Mouse (Mus musculus) embryo, embryonic 10 days (tissue): ENCODE measurements around the gene Itgb7.

Source experiments
- DNase-seq: peaks from one replicate; pipeline ENCODE4 v3.0.0-alpha.2; 2015; ENCODE audit warnings: low spot score

Itgb7 gene

DNA sequence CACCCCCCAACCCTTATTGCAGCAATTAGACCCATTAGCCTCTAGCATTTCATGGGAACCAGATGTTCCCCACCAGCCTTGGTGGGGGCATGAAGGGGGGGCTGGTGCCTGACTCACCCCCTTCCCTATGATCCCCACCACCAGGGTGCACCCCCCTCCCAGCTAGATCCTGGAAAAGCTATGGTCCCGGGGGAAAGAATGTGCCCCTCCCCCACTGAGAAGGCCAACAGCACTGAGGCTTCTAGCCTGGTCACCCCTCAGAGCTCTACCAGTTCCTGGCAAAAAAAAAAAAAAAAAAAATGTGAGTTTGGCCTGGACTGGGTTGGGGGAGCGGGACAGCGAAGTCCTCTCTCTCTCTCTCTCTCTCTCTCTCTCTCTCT is 17.1 kb upstream of the Itgb7 start:
- peak; percentile 58 for DNase-seq

GRCm38 (mm10) chr15:102248131-102248811 is 16.5 kb upstream of the Itgb7 start:
- peak; percentile 76 for DNase-seq

DNA sequence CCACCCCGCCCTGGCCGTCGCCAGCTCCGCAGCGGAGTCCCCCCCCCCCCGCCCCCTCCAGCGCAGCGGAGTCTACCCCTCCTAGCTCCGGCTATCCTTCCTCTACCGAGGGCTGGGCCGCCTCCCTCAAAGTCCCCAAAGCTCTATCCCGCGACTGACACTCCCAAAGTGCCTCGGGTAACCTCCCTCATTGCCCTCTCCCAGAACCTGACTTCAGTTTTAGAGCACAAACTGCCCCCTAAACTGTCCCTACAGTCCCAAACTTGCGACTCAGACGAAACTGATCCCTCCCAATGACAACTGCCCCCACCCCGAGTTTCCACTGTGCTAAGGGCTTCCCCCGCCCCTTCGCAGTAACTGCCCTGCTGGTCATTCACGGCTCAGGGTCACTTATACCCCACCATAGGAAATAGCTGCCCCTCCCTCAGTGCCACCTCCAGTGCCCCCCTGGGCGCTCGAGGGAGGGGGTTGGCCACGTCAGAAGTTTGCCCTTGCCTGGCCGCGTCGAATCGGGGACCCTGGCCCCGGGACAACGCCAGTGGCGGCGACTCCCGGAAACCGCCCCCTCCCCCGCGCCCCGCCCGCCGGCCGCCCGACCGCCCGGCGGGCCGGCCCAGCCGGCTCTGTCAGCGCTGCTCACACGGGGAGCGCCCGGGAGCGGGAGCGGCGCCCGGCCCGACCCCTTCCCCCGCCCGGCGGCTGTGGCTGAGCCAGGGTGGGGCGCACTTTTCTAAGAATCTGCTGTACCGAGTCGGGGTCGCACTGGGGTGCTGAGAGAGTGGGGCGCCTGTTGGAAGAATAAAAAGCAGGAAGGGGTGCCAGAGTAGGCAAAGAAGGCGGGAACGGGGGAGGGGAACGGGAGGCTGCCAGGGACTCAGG is 15.7 kb upstream of the Itgb7 start:
- DNase-seq = peak; percentile 70

DNA sequence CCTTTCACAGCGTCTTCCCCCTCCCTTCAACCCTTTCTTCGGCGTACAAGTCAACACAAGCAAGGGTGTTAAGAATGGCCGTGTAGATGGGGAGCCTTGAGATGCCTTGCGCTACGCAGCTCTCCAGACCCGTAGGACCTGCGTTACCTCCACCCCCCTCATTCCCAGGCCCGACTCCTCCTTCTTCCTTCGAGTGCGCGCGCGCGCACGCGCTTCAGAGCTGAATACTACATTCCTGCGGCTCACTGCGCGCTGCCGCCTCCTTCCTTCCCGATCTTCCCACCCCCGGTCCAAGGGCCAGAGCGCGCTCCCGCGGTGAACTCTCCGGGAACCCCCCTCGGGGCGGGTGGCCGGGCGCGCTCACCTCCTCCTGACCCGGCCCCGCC is 15.1 kb upstream of the Itgb7 start:
- DNase-seq = peak; percentile 97

DNA sequence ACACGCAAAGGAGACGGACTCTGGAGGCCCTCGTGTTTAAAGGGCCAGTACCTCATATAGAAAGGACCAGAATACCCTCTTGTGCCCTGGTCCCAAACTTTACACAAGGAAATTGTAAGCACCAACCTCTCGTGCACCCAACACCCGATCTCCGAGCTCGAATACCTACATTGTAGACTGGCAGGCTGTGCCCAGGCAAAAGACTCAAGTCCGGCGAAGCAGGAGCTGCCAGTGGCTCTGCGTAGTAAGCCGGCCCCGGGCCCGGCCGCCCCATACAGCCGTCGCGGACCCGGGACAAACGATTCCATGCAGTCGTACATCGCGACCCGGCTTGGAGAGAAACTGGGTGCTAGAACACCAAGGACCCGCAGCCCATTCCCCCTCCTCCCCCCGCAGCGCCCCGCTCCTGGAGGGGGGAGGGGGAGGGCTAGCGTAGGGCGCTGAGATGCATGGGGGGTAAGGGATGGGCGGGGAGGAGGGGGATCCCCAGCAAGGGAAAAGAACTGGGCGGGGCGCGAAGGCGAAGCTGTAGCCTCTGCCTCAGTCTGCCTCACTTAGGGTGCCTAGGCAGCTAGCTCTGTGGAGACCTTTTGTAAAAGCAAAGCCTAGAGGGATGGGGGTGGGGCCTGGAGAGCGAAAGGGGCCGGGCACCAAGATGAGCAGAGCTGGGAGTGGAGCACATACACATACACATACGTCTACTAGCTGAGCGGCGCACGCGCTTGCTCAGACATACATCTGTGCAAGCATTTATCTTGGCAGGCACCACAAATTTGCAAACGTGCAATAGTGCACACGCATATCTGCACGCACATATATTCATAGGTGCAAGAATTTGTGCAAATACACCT is 14.4 kb upstream of the Itgb7 start:
- peak; percentile 82 for DNase-seq

DNA sequence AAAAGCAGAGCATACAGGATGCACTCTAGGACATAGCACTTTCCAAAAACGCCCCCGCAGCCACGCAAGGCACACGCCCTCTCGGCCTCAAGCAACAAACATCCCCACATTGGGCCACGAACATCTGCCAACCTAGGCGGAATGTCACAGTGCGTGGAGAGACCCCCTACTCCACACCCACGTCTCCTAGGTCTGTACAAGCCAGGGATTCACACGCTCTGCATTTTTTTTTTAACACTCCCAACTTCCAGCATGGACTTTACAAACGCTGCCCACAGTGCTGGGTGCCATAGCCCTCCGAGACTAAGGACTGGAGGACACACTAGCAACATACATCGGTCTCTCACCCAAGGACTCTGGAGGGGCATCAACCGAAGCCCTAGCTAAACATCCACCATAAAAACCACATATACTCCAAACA is 13.7 kb upstream of the Itgb7 start:
- no peak for DNase-seq

- no peak for DNase-seq
Measured at GRCm38 (mm10) chr15:102244306-102245191, 12.8 kb upstream of the Itgb7 start.

DNA sequence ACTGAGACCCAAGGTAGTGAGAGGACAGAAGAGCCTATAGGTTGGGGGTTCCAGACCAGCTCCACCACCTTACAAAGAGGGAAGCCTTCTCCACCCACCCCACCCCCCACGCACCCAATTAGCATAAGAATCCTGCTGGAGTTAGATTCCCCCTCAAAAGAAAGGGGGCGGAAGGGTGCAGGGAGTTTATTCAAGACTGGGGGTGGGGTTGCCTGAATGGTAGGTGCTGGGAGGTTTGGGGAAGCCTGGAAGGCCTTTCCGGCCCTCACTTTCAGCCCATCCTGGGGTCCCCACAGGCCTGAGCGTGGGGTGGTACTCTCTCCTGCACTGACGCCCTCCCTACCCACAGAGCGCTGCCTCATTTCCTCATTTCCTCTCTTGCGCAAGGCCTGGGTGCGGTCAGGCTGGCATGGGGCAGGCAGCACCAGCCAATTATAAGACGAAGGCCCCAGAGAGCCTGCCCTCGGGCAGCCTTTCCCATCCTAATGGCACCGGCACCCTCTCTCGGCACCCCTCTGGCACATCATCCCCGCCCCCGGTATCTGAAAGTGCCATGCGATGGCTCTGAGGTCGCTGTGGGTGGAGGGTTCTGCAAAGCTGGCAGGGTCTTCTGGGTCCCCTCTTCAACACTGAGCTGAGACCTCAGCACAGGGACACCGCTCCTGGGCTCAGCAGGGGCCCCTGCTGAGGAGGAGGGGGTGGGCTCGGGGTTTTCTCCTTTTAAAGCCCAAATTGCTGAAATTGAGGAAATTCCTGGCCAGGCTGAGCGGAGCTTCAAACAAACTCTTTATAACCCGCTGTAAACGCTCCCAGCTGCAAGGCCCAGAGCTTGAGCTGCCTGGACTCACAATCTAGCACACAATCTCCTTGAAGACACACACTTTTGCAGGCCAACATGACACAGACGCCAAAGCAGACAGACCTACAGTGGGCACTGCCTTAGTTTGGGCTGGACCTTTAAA is 11.8 kb upstream of the Itgb7 start:
- peak; percentile 43 for DNase-seq

GRCm38 (mm10) chr15:102242404-102243228 is 10.9 kb upstream of the Itgb7 start:
- DNase-seq = no peak

DNA sequence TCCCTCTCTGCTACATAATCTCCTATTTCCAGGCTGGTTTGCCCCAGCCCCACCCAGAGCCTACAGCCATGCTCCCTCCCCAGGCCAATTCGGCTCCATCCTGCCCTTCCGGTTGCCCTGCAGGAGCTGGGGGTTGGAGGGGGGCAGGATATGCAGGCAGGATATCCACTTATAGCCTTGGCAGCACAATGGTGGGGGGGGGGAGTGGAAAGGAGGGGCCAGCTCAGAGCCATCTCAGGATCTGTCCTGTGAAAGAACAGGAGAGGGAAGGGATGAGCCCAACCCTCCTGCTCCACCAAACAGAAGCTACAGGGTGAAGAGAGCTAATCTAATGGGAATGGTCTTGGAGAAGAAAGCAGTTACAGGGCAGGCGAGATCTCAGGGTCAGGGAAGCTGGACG is 8.9 kb upstream of the Itgb7 start:
- no peak for DNase-seq

- no peak for DNase-seq
Measured at GRCm38 (mm10) chr15:102239851-102240250, 8.1 kb upstream of the Itgb7 start.

GRCm38 (mm10) chr15:102239260-102239590 is 7.5 kb upstream of the Itgb7 start:
- peak; percentile 88 for DNase-seq

DNA sequence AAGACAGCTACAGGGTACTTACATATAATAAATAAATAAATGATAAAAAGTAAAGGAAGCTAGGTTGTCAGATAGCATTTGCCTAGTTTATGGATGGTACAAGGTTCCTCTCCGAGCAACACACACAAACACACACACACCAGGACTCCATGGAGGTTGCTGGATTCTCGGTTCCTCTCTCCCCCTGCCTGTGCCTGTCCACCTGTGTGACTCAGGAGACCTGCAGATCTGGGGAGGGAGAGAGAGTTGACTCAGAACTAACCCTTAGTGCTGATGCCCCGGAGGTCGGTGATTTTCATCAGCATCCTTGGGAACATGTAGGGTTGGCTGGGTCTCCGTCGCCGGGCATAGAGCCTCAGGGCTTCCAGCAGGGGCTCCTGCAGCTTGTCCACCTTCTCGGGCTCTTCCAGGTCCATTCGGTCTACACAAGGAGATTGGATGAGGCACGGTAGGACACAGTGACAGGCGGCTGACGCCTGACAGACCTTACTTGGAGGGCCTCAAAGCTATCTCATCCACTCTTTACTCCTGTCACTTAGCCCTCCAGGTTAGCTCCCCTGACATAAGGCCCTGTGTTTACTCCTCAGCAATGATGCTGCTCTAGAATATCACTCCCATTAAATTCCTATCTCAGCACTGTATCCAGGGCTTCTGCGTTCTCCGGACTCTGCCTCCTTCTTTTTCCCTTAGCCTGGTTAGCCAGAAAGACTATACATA is 7.0 kb upstream of the Itgb7 start:
- DNase-seq = no peak

DNA sequence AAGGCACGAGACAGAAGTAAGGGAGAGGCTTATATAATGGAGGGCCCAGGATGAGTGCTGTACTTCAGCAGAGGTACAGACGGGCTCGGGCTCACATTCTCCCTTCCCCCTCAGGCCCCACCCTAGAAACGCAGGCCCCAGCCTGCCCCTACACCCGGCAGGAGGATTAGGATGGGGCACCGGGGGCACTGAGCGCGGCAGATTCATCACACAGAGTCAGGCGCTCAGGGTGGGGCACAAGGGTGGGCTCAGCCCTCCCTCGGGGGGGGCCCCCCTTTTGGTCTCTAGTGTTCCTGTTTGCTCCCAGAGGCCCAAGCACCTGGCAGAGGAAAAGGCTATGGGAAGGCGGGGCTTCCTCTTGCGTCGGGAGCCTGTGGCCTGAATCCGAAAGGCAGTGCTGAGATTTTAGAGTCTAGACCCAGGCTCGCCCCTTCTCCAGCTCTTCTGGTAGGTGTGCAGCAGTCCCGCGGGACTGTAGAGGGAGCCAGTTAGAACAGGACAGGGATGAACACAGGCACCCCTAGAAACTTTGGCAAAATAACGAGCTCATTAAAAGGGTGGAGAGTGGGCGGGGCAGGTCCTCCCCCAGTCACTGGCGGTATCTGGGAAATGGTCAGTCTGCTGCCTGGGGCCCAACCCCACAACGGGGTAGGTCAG is 3.8 kb upstream of the Itgb7 start:
- no peak for DNase-seq

DNA sequence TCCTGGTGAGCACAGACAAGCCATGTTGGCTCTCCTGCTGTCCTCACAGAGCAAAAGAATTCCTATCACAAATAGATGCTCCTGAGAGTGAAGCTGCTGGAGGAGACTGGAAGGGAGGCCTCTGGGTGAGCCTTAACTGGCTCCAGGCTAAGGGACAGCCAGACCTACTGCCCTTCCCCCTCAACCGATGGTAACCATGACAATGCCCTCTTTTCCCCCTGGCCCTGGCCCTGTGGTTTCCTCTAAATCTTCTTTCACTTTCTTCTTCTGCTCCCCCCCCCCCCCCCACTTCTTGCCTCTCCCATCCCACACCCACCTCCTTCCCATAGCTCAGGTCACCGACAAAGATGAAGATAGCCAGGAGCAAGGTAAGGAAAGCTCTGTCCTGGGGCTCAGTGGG is 2.2 kb upstream of the Itgb7 start:
- DNase-seq = no peak

DNA sequence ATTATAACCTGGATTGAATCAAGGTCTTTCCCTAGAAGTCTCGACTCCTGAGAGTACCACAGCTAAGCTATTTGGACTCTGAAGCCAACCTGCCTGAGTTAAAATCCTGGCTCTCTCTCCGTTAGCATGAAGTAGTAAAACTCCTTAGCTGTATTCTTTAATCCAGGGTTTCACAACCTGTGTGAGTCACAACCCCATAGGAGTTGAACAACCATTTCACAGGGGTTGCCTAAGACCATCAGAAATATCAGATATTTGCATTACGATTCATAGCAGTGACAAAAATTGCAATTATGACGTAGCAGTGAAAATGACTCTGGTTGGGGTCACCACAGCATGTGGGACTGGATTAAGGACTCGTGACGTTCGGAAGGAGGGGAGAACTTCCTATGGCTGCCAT is 1.0 kb upstream of the Itgb7 start:
- no peak for DNase-seq

GRCm38 (mm10) chr15:102230408-102231321 is 1.1 kb downstream of the Itgb7 start:
- DNase-seq = no peak
